Mouse (Mus musculus) erythroblast, adult 5-6 weeks (primary cell): Measurements from ENCODE around the gene Nos1ap. TPM values are rescaled to one million over a fixed set of nuclear protein-coding genes. Genes with fewer than 3 reads are reported as not detected.

ENCODE experiments used
- ATAC-seq: replicated peaks from 2 replicates; pipeline ENCODE4 v1.8.0; 2016; ENCODE audit warnings: moderate number of reproducible peaks, mild to moderate bottlenecking, moderate TSS enrichment, inconsistent platforms; ENCODE audit not compliant: poor library complexity, low FRiP score, severe bottlenecking
- total RNA-seq, 2 experiments: library from RNA; stranded (forward) in 1 of 2; stranded (reverse) in 1 of 2; fragments of 150-400 nt in 1 of 2; fragments of 200-764, 138-1000 nt in 1 of 2; gene quantifications; 2 replicates each; pipeline versions ENCODE4 v1.2.3 to v1.2.4; 2015 to 2017; ENCODE audit warnings: low replicate concordance in 2 of 2

The Nos1ap gene
- total RNA-seq, 2 experiments from 2014 or later, result 25.4 to 26.9 TPM

DNA sequence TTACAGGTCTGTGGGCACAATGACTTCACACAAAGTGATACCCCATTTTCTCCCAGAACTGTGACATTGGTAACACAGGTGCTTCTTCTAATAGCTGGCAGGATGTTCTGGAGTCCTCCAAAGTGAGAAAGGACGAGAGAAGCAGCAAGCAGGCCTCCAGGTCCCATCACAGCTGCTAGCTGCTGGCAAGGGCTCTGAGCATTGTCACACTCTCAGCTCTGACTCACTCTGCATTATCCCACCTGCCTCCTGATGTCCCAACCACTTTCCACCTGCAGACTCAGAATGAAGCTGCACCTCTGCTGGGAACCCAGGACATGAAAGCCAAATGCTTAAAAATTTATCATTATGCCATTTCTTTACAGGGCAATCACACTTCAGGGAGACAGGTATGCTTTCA, 195.0 kb downstream of the Nos1ap start:
- ATAC-seq, result no peak

DNA sequence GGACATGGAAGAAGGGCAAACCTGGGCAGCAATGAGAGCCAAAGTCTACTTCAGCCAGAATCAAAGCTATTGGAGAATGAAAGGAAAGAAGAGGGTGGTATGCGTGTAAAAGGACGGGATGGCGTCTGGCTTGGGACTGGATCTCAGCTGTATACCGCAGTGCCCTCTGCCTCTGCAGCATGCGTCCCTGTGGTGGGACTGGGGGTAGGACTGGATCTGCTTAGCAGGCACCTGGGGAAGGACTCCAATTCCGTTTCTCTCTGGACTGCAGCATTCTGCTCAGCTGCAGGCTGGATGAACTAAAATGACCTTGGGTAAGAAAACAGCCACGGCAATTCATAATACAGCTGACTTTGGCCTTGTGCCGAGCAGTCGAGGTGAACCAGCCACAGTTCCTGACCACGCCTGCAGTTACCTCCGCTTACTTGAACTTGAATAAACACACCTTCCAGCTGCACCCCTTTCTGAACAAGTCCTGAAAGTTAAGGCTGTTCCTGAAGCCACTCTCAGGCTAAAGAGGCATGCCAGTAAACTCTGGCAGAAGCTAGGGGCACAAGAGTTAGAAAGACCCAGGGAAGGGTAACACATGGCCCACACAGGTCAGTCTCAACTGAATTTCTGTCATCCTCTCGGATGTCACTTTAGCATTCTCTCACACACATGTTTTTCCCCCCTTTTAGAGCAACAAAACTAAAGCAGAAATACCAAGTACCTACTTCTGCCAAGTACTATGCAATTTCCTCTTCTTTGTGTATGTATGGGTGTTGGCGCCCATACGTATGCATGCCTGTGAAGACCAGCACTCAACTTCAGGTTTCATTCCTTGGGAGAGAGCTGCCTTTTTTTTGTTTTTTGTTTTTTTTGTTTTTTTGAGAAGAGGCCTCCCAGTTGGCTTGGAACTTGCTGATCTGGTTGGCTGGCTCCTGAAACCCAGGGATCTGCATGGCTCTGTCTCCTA, 196.6 kb downstream of the Nos1ap start:
- ATAC-seq, result no peak

DNA sequence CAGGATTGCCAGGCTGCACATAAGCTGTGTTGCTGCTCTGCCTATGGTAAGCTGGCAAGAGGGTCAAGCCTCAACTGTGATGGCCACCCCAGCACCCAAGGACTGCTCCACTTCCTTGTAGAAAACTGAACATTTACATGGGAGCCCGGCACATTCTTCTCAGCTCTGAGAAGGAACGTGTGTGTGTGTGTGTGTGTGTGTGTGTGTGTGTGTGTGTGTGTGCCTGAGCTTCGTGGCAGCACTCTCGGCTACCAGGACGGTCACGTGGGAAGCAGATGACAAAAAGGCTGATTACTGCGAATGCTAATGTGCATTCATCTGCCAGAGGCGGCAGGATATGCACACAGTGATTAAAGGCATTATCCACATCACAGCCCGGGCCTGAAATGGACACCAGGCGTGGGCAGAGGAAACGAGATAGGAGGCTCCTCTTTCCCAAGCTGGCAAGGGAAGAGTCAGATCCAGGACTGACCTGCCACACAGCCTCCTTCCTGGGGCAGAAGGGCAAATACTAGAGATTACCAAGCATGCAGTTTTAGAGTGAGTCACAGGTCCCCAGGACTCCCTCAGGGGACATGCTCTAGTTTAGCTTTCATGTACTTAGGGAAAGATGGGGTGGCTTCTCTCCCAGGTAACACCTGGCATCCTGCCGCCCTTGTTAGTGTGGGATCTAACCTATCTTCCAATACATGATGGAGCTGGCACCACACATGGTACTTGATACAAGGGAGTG, 202.3 kb downstream of the Nos1ap start:
- ATAC-seq, result no peak

DNA sequence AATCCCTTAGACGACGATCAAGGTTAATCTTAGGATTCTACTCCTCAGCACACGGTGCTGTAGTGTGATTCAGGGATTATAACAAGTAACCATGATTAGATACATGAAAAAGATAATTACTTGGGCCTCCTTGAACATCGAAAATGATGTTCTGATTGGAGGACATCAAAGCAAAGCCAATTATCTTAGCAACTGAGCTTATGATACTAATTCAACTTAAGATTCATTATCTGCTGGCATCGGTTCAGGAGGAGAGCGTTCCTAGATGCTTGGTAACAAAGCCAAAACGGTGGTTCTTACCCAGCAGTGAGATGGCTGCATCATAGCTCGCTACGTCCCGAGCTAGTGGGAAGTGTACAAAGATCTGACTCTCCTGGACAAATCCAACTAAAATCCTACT, 204.2 kb downstream of the Nos1ap start:
- no peak for ATAC-seq

DNA sequence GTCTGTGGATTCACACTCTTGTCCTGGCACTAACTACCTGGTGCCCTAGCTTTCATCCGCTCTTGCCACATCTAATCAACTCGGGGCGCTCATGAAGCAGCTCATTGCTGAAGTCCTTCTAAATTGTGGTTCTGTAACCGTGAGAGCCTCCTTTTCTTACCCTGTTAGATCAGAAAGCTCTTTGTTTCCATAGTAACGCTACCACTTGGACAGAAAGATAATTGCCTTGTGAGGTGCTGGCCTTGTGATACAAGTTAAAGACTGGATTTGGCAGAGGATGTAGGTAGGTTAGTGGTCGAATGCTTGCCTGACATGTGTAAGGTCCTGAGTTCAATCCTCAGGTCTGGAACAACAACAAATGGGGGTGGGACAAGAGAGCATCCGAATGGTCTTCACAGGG, 206.1 kb downstream of the Nos1ap start:
- ATAC-seq, result no peak

DNA sequence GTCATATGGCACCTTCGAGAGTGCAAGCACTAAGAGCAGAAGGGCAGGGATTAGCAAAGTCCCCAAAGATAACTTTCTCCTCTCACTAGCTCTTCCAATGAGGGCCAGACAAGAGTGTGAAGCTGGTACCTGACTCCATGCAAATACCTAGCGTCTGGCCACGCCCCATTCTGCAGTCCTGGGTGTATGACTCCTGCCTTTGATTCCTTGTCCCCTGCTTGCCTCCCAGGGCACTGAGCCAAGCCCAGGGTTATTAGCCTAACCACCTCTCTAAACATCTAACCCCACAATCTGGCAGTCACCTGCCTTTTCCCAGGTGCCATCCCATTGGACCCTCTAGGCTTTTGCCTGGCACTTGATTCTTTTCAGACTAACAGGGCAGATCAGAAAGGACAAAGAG, 208.2 kb downstream of the Nos1ap start:
- ATAC-seq, result no peak

DNA sequence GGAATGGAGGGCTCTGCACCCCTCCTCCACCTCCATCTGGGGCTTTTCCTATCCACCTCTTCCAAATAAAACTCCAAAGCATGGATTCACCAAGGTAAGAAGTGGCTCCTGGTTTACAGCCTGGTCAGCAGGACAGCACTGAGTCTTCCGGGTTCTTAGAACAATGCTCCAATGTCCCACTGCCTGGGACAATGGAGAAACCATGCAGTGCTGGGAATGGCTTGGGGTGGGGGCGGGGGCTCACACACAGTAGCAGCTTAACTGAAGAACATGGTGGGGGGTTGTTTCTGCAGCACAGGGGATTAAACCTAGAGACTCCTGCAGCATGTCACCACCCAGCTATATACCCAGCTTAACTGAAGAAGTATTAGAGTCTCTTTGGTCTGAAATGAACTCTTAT, 209.2 kb downstream of the Nos1ap start:
- ATAC-seq, result no peak

DNA sequence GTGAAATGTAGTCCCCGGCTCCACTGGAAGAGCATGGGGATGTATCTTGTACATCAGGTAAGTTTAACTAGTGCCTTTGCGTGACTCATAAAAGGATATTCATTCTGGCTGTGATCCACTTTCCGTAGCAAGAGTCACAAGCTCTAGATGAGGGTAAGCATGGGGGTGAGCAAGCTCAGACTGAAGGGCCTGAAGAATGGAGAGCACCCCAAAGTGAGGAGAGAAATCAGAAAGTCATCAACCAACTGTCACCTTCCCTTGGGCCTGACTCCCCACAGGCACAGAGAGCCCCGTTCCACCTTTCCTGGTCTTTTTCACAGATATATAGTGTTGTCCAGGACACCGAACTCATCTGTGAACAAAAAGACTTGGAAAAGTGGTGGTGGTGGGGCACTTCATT, 213.9 kb downstream of the Nos1ap start:
- no peak for ATAC-seq

DNA sequence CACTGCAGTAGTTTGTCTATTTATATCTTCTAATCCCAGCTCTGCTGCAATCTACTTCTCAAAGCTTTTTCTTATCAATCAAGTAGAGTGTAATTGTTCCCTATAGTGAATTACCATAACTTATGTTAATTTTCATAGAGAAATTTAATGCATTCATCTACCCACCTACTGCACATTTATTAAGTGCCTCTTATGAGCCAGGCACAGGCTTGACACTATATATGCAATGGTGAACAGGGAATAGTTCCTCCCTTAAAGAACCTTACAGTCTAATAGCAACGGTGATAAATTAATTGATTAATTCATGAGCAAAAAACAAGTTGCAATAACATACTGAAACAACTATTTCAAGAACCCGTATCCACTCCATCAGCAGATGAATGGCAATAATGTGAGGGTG, 215.9 kb downstream of the Nos1ap start:
- no peak for ATAC-seq

DNA sequence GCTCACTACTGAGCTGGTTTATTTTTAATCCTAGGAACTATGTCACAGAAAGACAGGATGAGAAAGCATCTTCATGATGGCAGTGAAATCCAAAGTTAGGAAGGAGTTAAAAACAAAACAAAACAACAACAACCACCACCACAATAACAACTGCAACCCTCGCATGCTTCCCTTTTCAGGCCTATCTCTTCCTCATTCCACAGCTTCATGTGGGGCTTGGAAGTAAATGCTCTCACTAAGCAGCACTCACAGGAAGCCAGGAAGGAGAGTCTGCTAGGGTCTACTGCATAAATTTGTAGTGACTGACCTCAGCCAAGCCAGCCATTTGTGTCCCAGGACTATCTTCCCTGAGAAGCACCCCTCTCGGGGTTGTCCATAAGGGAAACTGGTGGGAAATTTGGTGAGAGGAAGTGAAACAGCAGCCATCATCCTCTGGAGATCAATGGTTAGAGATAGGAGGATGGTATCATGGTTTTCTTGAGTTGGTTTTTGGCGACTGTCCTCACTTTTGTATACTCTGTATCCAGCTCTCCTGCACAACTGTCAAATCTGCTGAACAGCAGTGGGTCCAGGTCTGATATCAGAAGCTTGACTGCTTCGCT, 218.4 kb downstream of the Nos1ap start:
- no peak for ATAC-seq

DNA sequence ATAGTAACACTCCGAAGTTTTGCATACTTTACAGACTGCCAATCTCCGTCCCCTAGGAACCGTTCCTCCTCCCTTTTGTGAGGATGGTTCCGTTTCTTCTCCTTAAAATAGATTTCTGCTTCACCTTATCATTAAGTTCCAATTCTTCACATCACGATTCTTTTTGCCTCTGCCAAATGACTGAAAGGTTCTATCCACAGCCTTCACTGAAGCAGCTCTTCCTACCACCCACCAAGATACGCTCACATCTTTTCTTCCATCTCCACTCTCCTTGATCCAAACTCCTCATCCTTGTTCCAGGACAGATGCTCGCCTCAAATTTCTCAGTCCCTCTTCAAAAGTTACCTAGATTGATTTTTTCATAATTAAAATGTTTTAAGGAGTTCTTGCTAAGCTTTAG, 220.8 kb downstream of the Nos1ap start:
- ATAC-seq, result no peak

DNA sequence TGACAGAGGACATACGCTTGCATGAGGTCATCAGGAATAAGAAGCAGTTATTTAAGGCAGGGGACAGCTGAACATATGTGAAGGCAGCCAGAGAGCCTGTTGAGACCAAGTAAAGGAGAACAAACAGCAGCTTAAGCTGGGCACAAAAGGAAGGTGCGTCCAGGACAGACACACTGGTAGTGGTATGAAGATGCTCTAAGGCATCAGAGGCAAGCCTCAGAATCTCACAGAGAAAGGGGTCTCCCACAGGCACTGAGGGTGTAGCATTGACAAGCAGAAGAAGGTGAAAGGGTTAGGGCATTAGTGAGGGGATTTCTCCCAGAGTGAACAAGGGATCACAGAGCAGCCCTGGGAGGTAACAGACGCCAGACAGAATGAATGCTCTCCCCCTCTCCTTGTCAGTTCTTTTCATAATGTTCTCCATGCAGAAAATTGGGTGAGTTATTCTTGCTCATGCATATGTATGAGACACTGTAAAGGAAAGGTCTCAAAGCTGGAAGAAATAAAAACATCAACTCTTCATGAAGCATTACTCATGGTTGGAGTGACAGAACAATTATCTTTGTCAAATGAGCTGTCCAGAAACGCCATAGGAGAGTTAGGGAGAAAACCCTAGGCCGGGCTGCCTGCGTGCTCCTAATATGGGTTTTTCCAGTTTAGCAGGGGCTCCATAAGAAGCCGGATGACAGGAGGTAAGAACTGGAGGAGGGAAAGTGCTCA, 222.5 kb downstream of the Nos1ap start:
- no peak for ATAC-seq

DNA sequence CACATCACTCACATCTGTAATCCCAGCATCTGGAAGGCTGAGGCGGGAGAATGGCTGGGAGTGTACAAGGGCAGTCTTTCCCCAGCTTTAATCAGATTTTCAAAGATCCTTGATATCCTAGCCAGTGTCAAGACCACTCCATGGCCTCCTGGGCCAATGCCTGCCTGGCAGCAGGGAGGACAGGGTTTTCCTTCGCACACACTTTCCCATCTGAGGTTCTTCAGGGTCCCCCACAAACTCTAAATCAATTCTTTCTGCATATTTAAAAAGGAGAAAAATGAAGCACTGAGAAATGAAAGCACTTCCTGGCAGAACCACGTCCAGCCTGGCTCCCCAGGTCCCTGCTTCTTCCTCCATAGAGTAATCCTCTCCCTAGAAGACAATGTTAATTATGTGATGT, 225.9 kb downstream of the Nos1ap start:
- no peak for ATAC-seq

DNA sequence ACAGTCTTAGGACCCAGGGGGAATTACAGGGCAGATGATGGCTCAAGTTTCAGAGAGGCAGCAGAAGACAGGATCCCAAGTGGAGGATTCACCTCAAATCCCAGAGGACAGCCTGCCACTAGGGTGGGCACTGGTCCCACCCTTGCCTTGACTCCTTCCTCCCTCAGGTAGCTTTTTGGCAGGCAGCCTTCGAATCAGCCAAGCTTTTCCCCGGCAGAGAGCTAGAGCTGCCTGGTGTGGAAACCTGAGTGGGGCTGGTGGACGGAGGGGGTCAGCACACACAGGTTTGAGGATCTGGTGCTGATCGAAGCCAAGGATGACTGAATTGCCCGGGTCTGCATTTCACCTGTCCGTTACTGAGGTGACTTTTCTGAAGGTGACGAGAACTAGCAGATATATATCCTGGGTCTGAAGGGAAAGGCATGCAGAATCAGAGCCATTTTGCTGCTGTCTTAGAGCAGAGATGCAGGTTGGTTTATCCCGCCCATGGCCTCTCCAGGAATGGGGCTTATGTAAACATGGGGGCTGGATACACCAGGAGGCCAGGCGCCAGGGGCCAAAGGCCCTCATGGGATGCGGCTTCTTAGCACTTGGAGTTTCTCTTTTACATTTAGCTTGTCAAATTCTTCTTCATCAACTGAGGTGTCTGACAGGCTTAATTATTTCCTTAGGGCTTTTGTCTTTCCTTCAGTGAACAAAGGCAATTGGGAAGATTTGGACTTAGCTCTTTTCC, 229.3 kb downstream of the Nos1ap start:
- ATAC-seq, result no peak

DNA sequence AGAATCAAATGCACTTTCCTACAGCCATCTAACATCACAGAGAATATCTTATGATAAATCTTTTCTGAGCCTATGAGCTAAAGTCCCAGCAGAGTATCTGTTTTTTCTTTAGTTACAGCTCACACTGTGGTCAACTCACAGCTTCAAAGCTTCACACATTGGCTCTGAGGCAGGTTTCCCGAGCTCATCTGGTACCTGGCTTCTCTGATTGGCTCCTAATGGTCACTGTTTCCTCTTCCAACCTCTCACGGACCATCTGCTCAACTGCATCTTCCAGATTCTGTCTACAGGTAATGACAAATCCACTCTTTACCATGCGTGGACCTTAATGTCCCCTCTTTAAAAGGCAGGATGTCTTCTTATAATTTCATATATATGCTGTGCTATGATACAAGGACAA, 236.3 kb downstream of the Nos1ap start:
- no peak for ATAC-seq

DNA sequence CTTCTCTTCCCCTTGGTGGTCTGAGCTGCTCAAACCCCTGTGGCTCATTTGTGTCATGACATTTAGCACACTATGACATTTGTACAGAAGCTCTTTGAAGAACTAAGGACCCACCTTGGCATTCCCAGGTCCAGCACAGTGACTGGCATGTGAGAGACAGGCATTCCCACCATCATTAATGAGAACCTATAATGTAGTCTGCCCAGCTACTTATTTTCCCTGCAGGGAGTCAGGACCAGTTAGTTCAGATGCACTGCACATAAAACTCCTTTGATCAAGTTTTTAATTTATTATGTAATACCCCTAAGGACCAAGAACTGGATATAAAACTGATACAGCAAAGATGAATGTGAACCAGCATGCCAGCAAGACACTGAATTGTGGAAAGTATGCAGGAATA, 238.6 kb downstream of the Nos1ap start:
- no peak for ATAC-seq

DNA sequence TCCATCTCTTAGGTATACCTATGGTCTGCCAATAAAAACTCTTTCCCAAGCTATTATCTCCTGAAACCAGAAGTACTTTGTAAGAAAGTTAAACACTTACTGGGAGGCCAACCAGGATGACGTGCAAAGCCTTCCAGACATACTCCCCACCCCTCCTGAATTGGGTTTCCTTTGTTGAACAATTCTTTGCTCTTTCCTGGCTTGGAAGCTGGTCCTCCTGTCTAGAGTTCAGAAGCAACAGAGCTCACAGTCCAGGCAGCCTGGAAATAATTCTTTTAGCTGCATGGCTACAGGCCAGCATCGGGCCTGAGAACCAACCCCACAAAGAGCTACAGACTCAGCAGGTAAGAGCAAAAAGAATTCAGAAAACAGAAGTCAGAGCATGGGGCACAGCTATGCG, 243.4 kb downstream of the Nos1ap start:
- no peak for ATAC-seq

DNA sequence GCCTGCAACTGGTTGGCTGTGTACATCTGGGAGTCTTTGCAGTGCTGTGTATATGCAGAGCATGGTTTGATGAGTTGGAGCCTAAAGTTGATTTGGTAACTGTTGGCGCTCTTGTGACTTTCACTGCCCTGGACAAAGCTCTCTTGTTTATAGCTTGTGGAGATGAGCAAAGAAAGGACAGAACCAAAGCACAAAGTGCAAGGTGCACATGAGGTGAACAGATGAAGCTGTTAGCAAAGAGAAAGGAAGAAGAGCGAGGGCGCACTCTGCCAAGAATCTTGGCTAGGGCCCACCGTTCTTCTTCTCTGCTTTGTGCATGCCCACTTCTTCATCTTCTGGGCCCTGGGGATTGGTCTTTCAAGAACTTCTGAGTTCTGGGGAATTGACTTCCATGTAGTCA, 245.8 kb downstream of the Nos1ap start:
- no peak for ATAC-seq

DNA sequence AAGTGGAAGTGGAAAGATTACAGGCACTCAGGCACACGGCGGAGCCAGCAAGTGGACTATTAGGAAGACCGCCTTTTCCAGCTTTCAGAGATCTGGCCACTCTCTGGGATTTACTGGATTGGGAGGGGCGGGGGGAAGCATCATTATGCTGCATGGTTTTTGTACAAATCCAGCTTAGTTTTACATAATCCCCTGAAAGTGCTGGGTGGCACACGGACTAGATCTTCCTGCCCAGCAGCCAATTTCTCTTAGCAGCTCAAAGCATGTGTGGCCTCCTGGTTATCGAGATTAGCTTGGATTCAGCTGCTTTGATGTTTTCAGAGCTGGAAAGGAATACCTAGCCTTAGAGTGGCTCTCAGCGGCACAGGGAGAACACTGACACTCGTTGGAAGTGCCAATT, 246.6 kb downstream of the Nos1ap start:
- ATAC-seq, result no peak

DNA sequence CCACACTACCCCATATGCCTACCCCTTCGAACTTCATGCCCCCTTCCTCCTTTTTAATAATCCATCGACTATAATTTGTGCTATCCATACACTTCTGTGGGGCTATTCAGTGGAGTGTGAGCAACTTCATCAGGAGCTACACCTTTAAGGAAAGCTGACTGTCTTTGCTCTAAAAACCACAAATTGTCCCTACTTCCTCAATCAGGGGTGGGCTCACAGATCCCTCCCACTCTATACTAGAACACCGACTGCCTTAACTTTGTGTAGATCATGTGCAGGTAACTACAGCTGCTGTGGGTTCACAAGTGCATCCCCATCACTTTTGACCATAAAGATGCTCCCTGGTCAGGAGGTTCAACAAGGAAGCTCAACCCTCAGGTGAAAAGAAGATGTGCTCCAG, 249.7 kb downstream of the Nos1ap start:
- no peak for ATAC-seq
